Mouse (Mus musculus) naive thymus-derived CD4-positive, alpha-beta T cell, adult 2 months (primary cell): Measurements from ENCODE around the gene Nedd9.

ENCODE experiments used
- DNase-seq: peaks from one replicate; pipeline ENCODE4 v3.0.0-alpha.2; 2011; ENCODE audit warnings: low read depth

The Nedd9 gene

DNA sequence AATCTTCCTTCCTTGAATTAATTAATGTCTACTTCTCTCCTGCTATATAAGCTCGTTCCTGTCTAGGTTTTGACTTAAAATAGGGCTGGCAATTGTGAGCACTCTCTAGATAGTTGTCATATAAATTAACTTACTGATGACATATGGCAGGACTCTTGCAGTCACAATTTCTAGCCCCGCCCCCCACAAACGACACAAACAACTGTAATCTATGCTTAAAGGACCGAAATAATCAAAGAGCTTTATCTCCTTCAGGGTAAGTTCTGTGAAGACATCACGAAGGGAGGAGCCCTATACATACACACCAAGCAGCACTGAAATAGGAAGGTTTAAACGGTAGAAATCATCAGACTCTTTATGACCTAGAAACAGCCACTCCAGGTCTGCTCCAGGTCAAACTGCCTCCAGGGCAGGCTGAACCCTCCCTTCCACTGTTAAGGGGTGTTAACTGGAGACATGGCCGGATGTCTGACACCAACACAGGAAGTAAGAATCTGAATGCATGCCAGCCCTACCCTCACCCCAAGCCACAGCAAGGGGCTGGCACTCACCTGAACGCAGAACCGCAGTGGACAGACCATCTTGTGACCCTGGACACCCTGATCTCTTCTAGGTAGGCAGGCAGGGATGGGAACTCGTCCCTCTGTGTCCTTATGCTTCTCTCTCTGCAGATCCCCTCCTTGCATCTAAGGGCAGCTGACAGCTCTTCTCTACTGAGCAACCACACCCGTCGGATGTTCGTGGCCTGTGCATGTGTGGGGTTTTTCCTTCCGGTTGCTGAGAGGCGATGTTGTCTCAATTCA lies at the start of gene Nedd9:
Nedd9 (minus strand) TSS at position 757 of the 803 bp plus-strand sequence.
- peak; percentile 90 for DNase-seq

GRCm38 (mm10) chr13:41532625-41533024 lies 45.5 kb upstream of the Nedd9 start:
- DNase-seq: no peak

GRCm38 (mm10) chr13:41530326-41530725 lies 43.2 kb upstream of the Nedd9 start:
- no peak for DNase-seq

DNA sequence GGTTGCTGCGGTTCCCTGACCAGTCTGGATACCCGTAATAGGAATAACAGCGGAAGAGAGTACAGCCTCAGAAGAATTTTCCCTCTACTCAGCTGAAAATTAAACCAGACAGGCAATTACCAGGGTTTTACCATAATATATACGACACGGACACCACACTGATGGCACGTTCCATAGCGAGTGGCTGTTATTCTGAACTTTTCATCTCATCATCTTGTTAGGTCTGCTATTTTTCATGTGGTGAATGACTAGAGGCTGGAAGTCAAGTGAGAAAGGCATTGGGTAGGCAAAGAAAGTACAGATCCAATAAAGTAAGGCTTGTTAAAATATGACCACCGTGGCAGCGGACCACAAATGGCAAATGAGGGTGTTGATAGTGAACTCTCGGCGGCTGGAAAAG lies 37.0 kb upstream of the Nedd9 start:
- no peak for DNase-seq

GRCm38 (mm10) chr13:41521296-41521695 lies 34.1 kb upstream of the Nedd9 start:
- DNase-seq: no peak

DNA sequence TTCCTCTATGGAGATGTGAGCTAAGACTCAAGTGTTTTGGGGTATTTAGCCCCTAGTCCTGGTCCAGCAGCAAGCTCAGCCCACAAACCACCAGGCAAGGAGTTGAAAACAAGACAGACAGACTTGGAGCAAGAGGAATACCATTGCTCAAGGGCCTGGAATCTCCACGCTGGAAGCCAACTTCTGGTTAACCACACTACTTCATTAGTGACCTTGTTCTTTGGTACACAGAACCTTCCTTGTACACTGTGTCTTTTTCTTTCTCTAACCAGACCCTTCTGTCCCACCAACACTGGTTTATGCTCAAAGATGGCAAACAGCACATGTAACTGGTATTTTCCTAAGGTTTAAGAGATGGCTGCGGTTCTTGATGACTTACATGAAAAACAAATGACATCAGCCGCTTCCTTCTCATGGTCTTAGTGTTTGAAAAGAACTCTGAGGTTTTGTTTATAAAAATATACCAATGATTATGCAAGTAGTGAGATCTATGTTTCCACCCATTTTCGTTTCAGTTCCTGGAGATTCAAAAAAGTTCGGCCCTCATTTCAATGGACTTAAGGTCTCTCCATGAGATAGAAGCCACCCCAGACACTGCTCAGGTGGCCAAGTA lies 33.5 kb upstream of the Nedd9 start:
- DNase-seq: no peak

DNA sequence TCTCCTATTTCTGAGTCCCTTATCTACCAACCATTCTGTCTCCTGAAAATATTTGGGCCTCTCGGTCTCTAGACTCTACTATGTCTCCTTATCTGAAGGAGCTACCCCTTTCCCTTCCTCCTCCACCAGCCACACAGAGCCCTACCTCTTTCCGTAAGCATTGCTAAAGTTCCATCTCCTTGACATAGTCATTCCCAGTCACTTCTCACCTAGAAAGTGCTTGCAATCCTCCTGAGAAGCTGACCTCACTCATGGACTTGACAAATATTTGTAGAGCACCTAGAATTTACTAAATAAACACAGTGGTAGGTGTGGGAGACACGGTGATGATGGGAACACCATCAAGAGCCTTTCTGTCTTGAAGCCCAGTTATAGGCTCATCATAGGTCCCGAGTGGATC lies 32.6 kb upstream of the Nedd9 start:
- no peak for DNase-seq

DNA sequence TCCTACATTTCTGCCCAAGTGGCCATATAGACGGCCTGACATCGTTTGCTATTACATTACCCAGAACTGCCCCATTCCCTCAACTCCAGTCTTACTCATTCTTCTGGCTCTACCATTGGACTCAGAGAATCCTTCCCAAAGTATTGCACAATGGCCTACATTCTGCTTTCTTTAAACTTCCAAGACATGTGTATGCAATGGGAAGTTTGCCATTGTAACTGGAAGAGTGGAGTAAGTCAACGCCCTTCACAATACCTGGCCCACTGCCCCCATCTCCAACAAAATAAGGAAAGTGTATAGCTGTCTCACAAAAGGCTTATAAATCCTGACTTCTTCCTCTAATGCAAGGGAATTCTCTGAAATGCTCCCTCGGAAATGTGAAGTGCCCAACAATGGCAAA lies 30.0 kb upstream of the Nedd9 start:
- no peak for DNase-seq

GRCm38 (mm10) chr13:41515749-41516148 lies 28.6 kb upstream of the Nedd9 start:
- no peak for DNase-seq

- DNase-seq: no peak
Observed at GRCm38 (mm10) chr13:41514918-41515317, 27.8 kb upstream of the Nedd9 start.

DNA sequence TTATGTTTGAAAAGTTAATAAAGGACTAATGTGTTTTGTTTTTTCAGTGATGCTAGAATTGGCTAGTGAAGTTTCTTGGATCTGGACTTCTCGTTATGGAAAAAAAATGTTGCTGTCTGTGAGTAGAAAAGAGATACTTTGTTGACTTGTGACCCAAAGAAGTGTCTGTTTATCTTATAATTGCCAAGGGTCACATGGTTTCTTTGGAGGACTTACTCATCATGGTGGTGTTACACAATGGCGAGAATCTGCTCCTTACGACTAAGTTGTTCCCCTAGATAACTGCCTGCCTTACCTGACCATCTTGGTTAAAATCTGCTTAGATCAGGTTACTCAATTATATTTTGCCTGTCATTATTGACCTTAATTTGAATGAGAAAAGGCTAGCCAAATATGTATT lies 26.3 kb upstream of the Nedd9 start:
- no peak for DNase-seq

GRCm38 (mm10) chr13:41512243-41512642 lies 25.1 kb upstream of the Nedd9 start:
- no peak for DNase-seq

- DNase-seq: no peak
Observed at GRCm38 (mm10) chr13:41510631-41511419, 23.7 kb upstream of the Nedd9 start.

DNA sequence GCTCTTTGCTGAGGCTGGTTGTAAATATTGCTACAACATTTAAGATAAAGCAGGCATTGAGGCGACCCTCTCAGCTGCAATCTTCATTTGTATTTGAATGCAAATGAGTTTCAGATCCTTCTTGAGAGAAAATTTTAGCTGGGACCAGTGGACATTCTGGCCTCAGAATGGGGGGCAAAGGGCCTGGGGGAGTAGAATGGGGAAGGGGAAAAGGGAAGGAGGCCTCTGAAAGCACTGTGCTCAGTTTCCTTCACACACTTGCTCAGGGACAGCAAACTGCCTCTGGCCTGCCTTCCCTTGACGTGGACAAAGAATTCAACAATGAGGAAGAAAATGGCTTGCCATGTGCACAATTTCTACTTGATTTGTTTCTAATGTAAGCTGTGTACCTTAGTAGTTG lies 18.4 kb upstream of the Nedd9 start:
- no peak for DNase-seq

GRCm38 (mm10) chr13:41504997-41505396 lies 17.8 kb upstream of the Nedd9 start:
- no peak for DNase-seq

- no peak for DNase-seq
Observed at GRCm38 (mm10) chr13:41504448-41504847, 17.3 kb upstream of the Nedd9 start.

GRCm38 (mm10) chr13:41502917-41503301 lies 15.7 kb upstream of the Nedd9 start:
- peak; percentile 29 for DNase-seq

GRCm38 (mm10) chr13:41502136-41502916 lies 15.2 kb upstream of the Nedd9 start:
- peak; percentile 29 for DNase-seq

DNA sequence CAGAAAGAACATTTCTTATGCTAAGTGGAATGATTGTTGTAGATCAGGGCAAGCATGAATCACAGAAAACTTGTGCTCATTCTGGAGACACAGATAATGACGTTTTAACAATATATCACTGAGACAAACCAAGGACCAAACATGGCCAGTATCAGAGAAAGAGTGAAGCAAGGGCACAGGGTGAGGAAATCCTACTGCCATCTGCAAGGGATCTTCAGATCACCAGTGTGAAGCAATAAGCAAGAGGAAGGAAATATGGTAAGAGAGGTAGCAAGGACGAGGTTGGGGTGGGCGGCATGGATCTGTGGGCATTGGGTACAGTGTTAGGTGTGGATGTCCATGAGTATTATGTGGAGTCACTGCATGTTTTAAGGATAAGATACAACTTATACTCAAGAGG lies 13.6 kb upstream of the Nedd9 start:
- no peak for DNase-seq

DNA sequence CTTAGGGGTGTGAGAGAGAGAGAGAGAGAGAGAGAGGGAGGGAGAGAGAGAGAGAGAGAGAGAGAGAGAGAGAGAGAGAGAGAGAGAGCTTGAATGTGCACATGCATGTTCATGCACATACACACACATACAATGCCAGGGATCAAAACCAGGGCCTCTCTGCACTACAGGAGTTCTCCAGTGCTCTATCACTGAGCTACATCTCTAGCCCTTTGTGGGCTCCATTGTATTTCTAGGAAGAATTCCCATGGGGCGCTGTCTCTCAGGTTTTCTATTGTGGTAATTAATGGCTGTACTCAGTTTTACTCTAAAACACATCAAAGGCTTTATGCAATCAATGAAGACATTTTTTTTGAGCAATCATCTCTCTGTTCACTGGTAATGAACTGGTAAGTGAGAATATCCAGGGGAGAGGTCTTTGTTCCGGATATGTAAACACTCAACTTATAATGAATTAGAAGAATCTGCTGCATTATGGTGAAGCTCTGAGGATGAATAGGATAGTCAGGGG lies 11.5 kb upstream of the Nedd9 start:
- DNase-seq: no peak

- no peak for DNase-seq
Observed at GRCm38 (mm10) chr13:41494681-41495080, 7.5 kb upstream of the Nedd9 start.
